Mouse (Mus musculus) forebrain, embryonic 16.5 days (tissue): ENCODE measurements around the gene Nfe2l2. TPM values are rescaled to one million over a fixed set of nuclear protein-coding genes. Genes with fewer than 3 reads are reported as not detected.

Experiments used
- ATAC-seq: fragments of 200-750 bp; cut with Nextera tagmentation; 2 replicates; pipeline ENCODE4 v1.8.0; 2017; ENCODE audit warnings: mild to moderate bottlenecking, moderate library complexity
- H3K27ac ChIP-seq: fragments of 300-500 bp; sonication (generic); 2 replicates; pipeline ENCODE4 v1.5.1; 2014; ENCODE audit warnings: low read length, control low read depth
- H3K27me3 ChIP-seq: fragments of 300-500 bp; sonication (generic); replicated peaks from 2 replicates; pipeline ENCODE4 v1.6.1; 2014; ENCODE audit warnings: low read length; ENCODE audit not compliant: control insufficient read depth, insufficient read depth
- H3K36me3 ChIP-seq: fragments of 300-500 bp; sonication (generic); 2 replicates; pipeline ENCODE4 v1.6.1; 2014; ENCODE audit not compliant: control insufficient read depth, insufficient read depth
- H3K4me1 ChIP-seq: fragments of 300-500 bp; sonication (generic); replicated peaks from 2 replicates; pipeline ENCODE4 v1.6.1; 2014; ENCODE audit warnings: low read length; ENCODE audit not compliant: control insufficient read depth, insufficient read depth
- H3K4me2 ChIP-seq: fragments of 300-500 bp; sonication (generic); 2 replicates; pipeline ENCODE4 v1.6.1; 2014; ENCODE audit warnings: mild to moderate bottlenecking, low read length, control low read depth
- H3K4me3 ChIP-seq: fragments of 300-500 bp; sonication (generic); replicated peaks from 2 replicates; pipeline ENCODE4 v1.5.1; 2014; ENCODE audit warnings: mild to moderate bottlenecking, low read length, control low read depth
- H3K9ac ChIP-seq: fragments of 300-500 bp; sonication (generic); replicated peaks from 2 replicates; pipeline ENCODE4 v1.6.1; 2014; ENCODE audit warnings: low read depth, low read length, control low read depth
- H3K9me3 ChIP-seq: fragments of 300-500 bp; sonication (generic); 2 replicates; pipeline ENCODE4 v1.6.1; 2016; ENCODE audit warnings: low read length; ENCODE audit not compliant: control insufficient read depth
- WGBS: fragments of 180-500 bp; shearing (Covaris S2); extraction: QIAGEN DNeasy Blood & Tissue Kit; methylation state at CpG from one replicate; pipeline ENCODE4 v1.1.7; 2014; 5-methylcytosine and 5-hydroxymethylcytosine counted together
- microRNA-seq: library from miRNA; unstranded; fragments of <30 nt; microRNA quantifications from one replicate; pipeline ENCODE4, GENCODE M21; 2017
- polyA plus RNA-seq: library from polyadenylated mRNA; unstranded; fragments of >200 nt; fragmentation: Nextera tagmentation; extraction: Ambion mirVana; gene quantifications from 2 replicates; pipeline ENCODE4 v1.2.1, GENCODE M21; 2015

The Nfe2l2 gene
- polyA plus RNA-seq, 1 experiment from 2014 or later, result 12.7 TPM

DNA sequence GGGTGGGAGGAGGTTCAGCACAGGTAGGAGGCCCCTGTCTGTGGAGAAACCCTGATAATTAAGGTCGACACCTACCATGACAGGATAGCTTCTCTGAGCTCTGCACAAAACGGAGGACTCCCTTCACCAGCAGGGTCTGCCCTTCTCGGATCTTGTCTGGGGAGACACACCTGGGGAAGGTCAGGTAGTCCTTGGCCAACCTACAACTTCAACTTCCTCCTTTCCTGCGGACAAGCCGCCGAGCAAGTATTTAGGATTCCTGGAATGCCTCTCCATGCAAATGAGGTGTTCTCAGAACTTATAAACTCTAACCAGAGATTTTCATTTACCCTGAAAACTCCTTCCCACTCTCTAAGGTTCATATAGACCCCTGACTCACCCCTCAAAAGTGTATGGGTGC, 71.1 kb downstream of the Nfe2l2 start:
- Histone ChIP-seq H3K4me3 (no peak overlapping the region), H3K9me3 (no peaks in the 10 kb centered on the region), H3K36me3 (no peaks in the 10 kb centered on the region), H3K4me1 (no peaks in the 10 kb centered on the region), H3K27ac (no peak overlapping the region), H3K27me3 (no peaks in the 10 kb centered on the region), H3K4me2 (no peak overlapping the region), H3K9ac (no peak overlapping the region)
- WGBS, result 84% methylated on average over 6 of the region's 6 CpGs
- ATAC-seq, result no peak

DNA sequence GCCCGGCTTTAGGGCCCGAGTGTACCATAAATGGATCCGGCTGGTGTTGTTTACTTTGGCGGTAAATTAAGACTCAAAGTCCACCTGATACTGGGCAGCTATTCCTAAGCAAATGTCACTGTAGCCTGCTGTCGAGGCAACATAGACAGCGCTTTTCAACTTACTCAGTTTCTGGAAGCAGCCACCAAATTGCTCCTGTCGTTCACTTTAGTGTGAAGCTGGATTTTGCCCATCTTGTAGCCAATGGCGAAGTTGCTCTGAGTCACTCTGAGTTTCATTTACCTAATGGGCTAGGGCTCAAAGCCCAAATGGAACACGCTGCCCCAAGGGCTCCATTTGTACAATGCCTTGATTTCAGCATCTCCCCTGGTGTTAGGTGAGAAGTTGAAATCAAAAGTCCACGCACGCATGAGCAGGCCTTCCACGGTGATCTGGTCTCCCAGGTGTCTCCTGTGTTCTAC, 71.7 kb downstream of the Nfe2l2 start:
- Histone ChIP-seq H3K9ac (no peak overlapping the region), H3K4me3 (no peak overlapping the region), H3K9me3 (no peaks in the 10 kb centered on the region), H3K27ac (no peak overlapping the region), H3K4me1 (no peaks in the 10 kb centered on the region), H3K4me2 (no peak overlapping the region), H3K27me3 (no peaks in the 10 kb centered on the region), H3K36me3 (no peaks in the 10 kb centered on the region)
- WGBS, result 93% methylated on average over 12 of the region's 12 CpGs
- no peak for ATAC-seq

DNA sequence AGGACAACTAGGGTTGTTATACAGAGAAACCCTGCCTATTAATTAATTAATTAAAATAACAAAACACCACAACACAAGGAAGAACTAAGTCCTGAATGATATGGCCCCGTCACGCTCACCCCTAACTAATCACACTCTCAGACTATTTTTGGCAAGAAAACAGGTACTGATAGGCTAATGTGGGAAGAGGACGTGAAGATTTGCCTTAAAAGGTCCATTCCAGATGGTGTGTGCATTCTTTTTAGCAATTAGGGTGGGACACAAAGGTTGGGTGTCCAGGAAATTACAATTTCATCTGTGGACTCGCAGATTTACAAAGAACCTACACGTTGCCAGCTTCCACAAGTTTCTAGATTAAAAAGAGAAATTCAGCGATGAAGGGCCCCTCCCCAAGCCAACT, 72.4 kb downstream of the Nfe2l2 start:
- Histone ChIP-seq H3K4me3 (no peak overlapping the region), H3K9me3 (no peaks in the 10 kb centered on the region), H3K27ac (no peak overlapping the region)

DNA sequence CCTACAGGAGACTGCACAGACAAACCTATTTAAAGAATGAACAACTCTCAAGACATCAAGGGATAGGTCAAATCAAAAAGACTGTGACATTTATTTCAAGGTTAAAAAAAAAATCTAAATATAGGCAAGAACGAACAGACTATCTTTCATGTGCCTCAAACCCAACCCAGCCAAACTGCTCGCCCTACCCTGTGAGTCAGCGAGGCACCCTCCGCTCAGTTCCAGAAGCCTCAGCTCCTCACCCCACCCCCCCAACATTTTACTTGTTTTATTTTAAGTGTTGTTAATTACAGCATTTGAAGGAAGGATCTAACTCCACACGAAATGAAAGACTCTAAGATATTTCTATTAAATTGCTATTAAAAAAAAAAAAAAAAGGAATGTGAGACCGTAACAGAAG, 73.0 kb downstream of the Nfe2l2 start:
- Histone ChIP-seq H3K27me3 (no peaks in the 10 kb centered on the region), H3K4me1 (no peaks in the 10 kb centered on the region), H3K27ac (no peak overlapping the region), H3K4me3 (no peak overlapping the region), H3K9me3 (no peaks in the 10 kb centered on the region), H3K4me2 (no peak overlapping the region), H3K9ac (no peak overlapping the region), H3K36me3 (no peaks in the 10 kb centered on the region)
- 91% methylated on average over 6 of the region's 6 CpGs for WGBS
- no peak for ATAC-seq

More for the DNA sequence above, 72.4 kb downstream of the Nfe2l2 start:
- no peak for ATAC-seq
- Histone ChIP-seq H3K4me2 (no peak overlapping the region), H3K27me3 (no peaks in the 10 kb centered on the region), H3K9ac (no peak overlapping the region), H3K36me3 (no peaks in the 10 kb centered on the region), H3K4me1 (no peaks in the 10 kb centered on the region)
- WGBS, result 65% methylated on average over 6 of the region's 6 CpGs

DNA sequence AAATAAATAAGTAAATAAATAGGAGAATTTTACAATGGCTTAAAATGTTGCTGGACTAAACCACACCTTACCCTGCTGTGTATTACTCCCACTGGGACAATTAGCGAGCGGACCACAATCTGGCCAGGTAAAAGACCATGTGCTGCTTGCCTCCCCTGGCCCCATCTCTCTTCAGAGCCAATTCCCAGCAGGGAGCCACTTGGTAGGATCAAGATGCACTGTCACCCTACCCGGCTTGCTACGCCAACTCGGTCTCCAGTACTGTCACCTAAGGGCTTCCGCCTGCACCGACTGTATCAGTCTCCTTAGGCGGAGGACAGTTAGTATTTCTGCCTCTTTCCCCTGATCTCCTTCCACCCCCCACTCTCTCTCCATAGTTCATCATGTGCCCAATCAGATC, 76.0 kb downstream of the Nfe2l2 start:
- WGBS, result 93% methylated on average over 8 of the region's 8 CpGs
- H3K9me3 ChIP-seq, result no peaks in the 10 kb centered on the region
- no peaks in the 10 kb centered on the region for H3K36me3 ChIP-seq
- no peaks in the 10 kb centered on the region for H3K4me1 ChIP-seq
- H3K9ac ChIP-seq, result no peak overlapping the region
- no peak overlapping the region for H3K4me2 ChIP-seq
- ATAC-seq, result no peak
- no peak overlapping the region for H3K27ac ChIP-seq
- H3K27me3 ChIP-seq, result no peaks in the 10 kb centered on the region
- no peak overlapping the region for H3K4me3 ChIP-seq

DNA sequence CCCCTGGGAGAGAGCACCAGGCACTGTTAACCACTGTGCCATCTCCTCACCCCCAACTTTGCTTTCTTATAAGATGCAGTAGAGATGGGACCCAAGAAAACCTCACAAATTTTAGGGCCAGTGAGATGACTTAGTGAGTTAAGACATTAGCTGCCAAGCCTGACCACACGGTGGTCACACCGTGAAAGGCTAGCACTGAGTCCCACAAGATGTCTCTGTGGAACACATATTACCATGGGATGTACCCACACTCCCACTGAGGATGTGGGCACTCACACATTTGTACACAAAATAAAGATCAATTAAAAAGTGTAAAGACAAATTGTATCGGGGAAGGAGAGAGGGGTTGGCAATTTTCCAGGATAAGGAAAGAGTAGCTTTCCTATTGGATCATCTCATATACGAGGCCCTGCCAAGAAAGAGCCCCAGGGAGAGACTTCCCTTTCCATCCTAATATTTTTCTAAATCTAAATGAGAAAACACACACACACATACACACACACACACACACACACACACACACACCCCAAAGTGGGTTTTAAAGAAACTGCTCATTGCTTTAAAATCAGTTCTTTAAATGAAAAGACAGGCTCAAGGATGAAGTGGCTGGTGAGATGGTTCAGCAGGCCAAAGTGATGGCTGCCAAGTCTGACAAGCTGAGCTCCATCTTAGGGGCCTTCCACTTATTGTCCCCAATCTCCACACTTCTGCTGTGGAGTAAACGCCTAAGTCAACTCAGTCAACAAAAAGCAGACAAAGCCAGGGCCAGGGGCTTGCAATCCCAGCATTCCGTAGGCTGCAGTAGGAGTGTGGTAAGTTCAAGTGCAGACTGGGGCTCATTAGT, 77.6 kb downstream of the Nfe2l2 start:
- WGBS, result 73% methylated on average over 6 of the region's 6 CpGs
- H3K9me3 ChIP-seq, result no peaks in the 10 kb centered on the region
- H3K4me1 ChIP-seq, result no peaks in the 10 kb centered on the region
- H3K4me3 ChIP-seq, result no peak overlapping the region
- no peak overlapping the region for H3K27ac ChIP-seq
- no peak for ATAC-seq
- H3K4me2 ChIP-seq, result no peak overlapping the region
- H3K9ac ChIP-seq, result no peak overlapping the region
- H3K27me3 ChIP-seq, result no peaks in the 10 kb centered on the region
- H3K36me3 ChIP-seq, result no peaks in the 10 kb centered on the region

Small RNAs within 50 kb of the gene (microRNA-seq; reads per million reads assigned to microRNA genes)
- not detected for gene Gm24574

Other genes starting within 250 kb of the Nfe2l2 start
- gene Hnrnpa3, start 45.4 kb downstream of the Nfe2l2 start, polyA plus RNA-seq, result 266 TPM in 2 replicates
- gene Agps, start 127.5 kb upstream of the Nfe2l2 start, polyA plus RNA-seq, result 26.2 and 26.8 TPM in 2 replicates
- 19.6 and 22.0 TPM in 2 replicates for gene Ttc30b, start 233.9 kb upstream of the Nfe2l2 start, polyA plus RNA-seq